Mouse (Mus musculus): ENCODE results near the gene Mup6.

- TF ChIP-seq POLR2A (IDR thresholded peaks at IDR 0.05; ENCODE audit: insufficient read depth, low read depth, low read length) (no peak), EP300 (IDR thresholded peaks at IDR 0.05; ENCODE audit: insufficient read depth, low read depth, low read length) (no peak), CTCF (IDR thresholded peaks at IDR 0.05) (no peak)
Observed at GRCm38 (mm10) chr4:59925082-59925481, 39.0 kb upstream of the Mup6 start.

Data from heart, adult 2 months (tissue).